Mouse (Mus musculus): ENCODE measurements around the gene Slc12a6. TPM values are rescaled to one million over a fixed set of nuclear protein-coding genes. Genes with fewer than 3 reads are reported as not detected.

Gene Slc12a6
- polyA plus RNA-seq, 1 experiment from 2014 or later, result 11.9 TPM

DNA sequence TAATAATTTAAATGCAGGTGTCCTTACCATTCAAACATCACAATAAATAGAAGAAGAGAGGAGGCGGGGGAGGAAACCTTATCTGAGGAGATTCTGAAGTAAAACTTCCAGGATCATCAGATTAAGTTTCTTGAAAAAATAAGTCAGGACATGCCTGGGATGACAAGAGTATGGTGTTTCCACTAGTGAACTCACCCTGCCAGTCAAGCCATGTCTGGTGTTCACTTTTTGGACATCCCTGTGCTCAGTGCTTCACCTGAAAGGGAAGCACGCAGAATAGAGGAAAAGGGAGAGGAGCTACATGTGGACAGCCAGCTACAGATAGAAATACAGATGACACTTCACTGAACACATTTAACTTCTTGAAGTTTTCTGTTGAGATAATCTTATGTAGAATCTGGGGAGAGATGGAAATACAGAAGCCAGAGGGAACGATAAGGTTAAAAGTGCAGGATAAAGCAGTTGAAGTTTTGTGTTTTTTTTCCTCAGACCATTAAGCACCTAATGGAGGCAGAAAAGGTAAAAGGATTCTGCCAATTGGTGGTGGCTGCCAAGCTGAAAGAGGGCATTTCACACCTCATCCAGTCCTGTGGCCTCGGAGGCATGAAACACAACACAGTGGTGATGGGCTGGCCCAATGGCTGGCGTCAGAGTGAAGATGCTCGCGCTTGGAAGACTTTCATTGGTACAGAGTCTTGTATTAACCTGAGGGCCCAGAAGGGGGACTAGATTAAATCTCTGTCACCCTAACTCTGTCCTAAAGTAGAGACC is 88.2 kb downstream of the Slc12a6 start:
- DNase-seq (no peak), ATAC-seq (ENCODE audit: insufficient read depth) (no peak)
- peaks cover 49% of the 10 kb centered on the region for H3K36me3 ChIP-seq (ENCODE audit: insufficient read depth)

DNA sequence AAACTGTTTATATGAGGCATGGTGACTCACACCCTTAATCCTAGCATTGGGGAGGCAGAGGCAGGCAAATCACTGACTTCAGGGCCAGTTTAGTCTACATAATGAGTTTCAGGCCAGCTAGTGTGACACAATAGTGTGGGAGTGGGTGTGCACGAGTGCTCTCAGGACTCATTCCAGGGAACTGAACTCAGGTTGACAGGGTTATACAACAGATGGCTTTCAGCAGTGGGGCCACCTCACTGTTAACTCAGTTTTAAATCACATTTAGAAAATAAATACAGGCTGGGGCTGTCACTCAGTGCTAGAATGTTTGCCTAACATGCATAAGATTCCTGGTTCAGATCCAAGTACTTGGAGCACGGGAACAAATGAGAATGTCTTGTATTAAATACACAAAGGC is 94.0 kb downstream of the Slc12a6 start:
- H3K27me3 ChIP-seq (ENCODE audit: insufficient read depth, low read length), result no peaks in the 10 kb centered on the region
- no peaks in the 10 kb centered on the region for H3K4me1 ChIP-seq (ENCODE audit: insufficient read depth)
- no peak overlapping the region for H3K4me2 ChIP-seq
- no peaks in the 10 kb centered on the region for H3K9me3 ChIP-seq (ENCODE audit: low read depth, low read length)
- H3K4me3 ChIP-seq (ENCODE audit: low read depth, low read length), result no peak overlapping the region
- ATAC-seq (ENCODE audit: insufficient read depth) (peak; percentile 66), DNase-seq (peak; percentile 28)
- 50% methylated on average over 2 of the region's 2 CpGs for WGBS
- peaks cover 70% of the 10 kb centered on the region for H3K36me3 ChIP-seq (ENCODE audit: insufficient read depth)
- no peak overlapping the region for H3K27ac ChIP-seq (ENCODE audit: low read depth)
- no peak overlapping the region for H3K9ac ChIP-seq
- TF ChIP-seq CTCF (IDR thresholded peaks at IDR 0.05; ENCODE audit: low read depth), result no peak

More for the DNA sequence above, 88.2 kb downstream of the Slc12a6 start:
- Histone ChIP-seq H3K9ac (no peak overlapping the region), H3K4me2 (no peak overlapping the region), H3K27me3 (ENCODE audit: insufficient read depth, low read length) (no peaks in the 10 kb centered on the region), H3K9me3 (ENCODE audit: low read depth, low read length) (no peaks in the 10 kb centered on the region), H3K27ac (ENCODE audit: low read depth) (no peak overlapping the region), H3K4me1 (ENCODE audit: insufficient read depth) (no peaks in the 10 kb centered on the region), H3K4me3 (ENCODE audit: low read depth, low read length) (no peak overlapping the region)
- no peak for TF ChIP-seq CTCF (IDR thresholded peaks at IDR 0.05; ENCODE audit: low read depth)
- 84% methylated on average over 7 of the region's 7 CpGs for WGBS

DNA sequence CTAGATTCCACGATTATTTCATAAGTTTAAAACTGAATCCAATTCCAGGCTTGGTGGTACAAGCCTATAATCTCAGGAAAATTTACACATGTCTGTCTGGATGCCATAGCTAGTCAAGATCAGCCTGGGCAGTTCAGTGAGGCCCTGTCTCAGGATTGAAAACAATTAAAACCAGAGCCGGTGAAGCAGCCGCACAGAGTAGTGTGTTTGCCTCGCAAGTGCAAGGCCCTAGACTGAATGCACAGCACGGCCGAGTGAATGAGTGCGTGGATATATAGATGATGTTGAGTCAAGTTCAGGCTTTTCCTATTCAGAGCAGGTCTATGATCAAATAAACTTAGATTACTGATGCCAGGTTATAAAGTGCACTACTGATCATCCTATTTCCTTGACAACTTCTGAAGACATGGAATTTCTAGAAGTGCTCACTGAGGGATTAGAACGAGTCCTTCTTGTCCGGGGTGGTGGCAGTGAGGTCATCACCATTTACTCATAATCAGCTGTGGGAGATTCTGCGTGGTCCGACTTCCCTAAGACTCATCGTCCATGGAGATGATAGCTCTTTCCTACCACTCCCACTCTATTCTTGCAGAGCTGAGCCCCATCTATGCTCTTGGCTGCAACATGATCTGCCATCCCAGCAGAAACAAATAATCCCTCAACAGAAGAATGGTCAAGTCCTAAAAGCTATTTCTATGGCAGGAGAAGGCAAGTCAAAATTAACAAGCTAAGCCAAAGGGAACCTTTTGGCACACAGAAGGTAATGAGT is 94.6 kb downstream of the Slc12a6 start:
- ATAC-seq (ENCODE audit: insufficient read depth), result 0 out of 2 replicates have a peak, but pooled peaks have one; percentile 21

DNA sequence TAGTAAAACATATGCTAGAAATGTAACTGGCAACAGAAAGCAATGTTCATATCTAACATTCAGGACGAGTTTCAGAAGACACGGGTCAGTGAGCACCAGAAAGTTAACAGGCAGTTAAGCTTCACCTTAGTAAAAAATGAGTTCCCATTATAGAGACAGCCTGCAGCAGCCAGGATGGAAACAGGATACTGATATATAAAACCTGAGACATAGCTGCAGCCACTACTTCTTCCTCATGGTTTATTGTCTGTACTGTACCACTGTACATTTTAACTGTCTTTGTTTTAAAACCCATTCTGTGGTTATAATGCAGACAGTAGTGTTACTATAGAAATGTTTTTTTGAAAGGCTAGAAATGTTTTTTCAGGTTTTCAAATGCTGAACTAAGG is 95.2 kb downstream of the Slc12a6 start:
- TF ChIP-seq CTCF (IDR thresholded peaks at IDR 0.05; ENCODE audit: low read depth), result no peak
- Histone ChIP-seq H3K4me2 (no peak overlapping the region), H3K36me3 (ENCODE audit: insufficient read depth) (peaks cover 70% of the 10 kb centered on the region), H3K4me3 (ENCODE audit: low read depth, low read length) (no peak overlapping the region), H3K9me3 (ENCODE audit: low read depth, low read length) (no peaks in the 10 kb centered on the region), H3K4me1 (ENCODE audit: insufficient read depth) (no peaks in the 10 kb centered on the region), H3K27me3 (ENCODE audit: insufficient read depth, low read length) (no peaks in the 10 kb centered on the region), H3K9ac (no peak overlapping the region), H3K27ac (ENCODE audit: low read depth) (no peak overlapping the region)
- 87% methylated on average over 2 of the region's 2 CpGs for WGBS
- no peak for DNase-seq
- ATAC-seq (ENCODE audit: insufficient read depth), result no peak

More for the DNA sequence above, 94.6 kb downstream of the Slc12a6 start:
- H3K9me3 ChIP-seq (ENCODE audit: low read depth, low read length), result no peaks in the 10 kb centered on the region
- H3K9ac ChIP-seq, result no peak overlapping the region
- no peaks in the 10 kb centered on the region for H3K4me1 ChIP-seq (ENCODE audit: insufficient read depth)
- no peak for TF ChIP-seq CTCF (IDR thresholded peaks at IDR 0.05; ENCODE audit: low read depth)
- no peak overlapping the region for H3K4me3 ChIP-seq (ENCODE audit: low read depth, low read length)
- DNase-seq, result no peak
- WGBS, result 80% methylated on average over 12 of the region's 12 CpGs
- H3K27ac ChIP-seq (ENCODE audit: low read depth), result no peak overlapping the region
- no peaks in the 10 kb centered on the region for H3K27me3 ChIP-seq (ENCODE audit: insufficient read depth, low read length)
- peaks cover 70% of the 10 kb centered on the region for H3K36me3 ChIP-seq (ENCODE audit: insufficient read depth)
- H3K4me2 ChIP-seq, result no peak overlapping the region

DNA sequence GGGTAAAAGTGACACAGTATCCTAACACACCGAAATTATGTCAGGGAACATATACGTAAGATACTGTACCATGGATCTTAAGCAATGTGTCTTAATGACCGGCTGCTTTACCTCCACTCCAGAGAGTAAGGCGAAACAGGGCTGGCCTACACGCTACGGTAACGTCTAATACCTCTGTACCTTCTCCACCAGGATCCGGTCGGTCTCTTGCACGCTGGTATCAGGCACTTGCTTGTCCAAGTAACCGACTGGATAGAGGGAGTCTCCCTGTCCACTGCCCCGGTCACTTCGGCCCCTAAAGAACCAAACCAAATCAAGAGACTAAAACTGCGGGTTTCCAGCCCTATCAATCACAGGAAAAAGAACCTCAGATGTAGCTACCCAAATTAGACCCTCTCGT is 101.6 kb downstream of the Slc12a6 start:
- Histone ChIP-seq H3K4me2 (peak overlapping the region; percentile 79), H3K27me3 (ENCODE audit: insufficient read depth, low read length) (no peaks in the 10 kb centered on the region), H3K9me3 (ENCODE audit: low read depth, low read length) (no peaks in the 10 kb centered on the region), H3K4me3 (ENCODE audit: low read depth, low read length) (peak overlapping the region; percentile 59), H3K27ac (ENCODE audit: low read depth) (peak overlapping the region; percentile 72), H3K36me3 (ENCODE audit: insufficient read depth) (peaks cover 16% of the 10 kb centered on the region), H3K4me1 (ENCODE audit: insufficient read depth) (no peaks in the 10 kb centered on the region), H3K9ac (peak overlapping the region; percentile 69)
- 0 out of 2 replicates have a peak, but pooled peaks have one; percentile 10 for ATAC-seq (ENCODE audit: insufficient read depth)
- DNase-seq, result no peak
- no peak for TF ChIP-seq CTCF (IDR thresholded peaks at IDR 0.05; ENCODE audit: low read depth)
- 13% methylated on average over 15 of the region's 15 CpGs for WGBS

DNA sequence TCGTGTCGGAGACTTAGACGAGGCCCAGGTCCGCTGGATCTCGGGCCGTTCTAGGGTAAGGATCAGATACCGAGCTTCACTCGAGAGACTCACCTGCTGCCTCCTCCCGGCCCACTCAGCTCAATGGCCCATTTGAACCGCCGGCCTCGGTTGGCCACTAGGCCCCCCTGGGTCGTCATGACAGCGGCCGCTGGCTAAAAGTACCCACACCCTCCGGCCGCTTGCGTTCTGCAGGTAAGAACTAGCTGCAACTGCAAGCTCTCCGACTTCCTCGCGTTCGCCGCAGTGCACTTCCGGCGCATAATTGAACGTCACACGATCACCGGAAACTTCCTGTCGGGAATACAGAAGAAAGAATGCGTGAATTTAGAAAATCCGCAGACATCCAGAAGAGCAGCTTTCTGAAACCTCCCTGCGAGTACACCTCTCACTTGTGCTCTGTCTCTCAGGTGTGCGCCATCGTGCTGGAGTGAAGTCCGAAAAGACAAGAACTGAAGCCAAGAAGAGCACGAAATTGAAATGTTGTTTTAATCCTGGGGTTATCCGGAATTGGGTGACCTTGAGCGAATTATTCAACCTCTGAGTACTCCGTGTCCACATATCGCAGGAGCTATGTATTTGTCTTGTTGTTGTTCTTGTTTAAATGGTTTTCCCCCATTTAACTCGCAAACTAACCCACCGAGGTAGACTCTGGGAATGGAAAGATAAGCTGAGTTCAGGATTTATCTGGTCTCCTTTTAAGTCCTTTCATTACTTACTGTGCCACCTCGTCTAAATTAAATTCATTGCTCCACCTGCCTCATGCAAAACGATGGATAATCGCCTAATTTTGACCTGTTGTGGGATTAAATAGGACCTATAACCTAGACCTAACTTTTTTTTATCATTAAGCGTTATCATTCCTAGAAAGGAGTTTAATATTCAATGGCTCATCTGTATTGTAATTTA is 102.4 kb downstream of the Slc12a6 start, which contains the start of gene Emc4:
Gene Emc4 (minus strand): TSS at position 302 of the 948 bp plus-strand sequence.
- peak; percentile 89 for ATAC-seq (ENCODE audit: insufficient read depth)
- 1% methylated on average over 46 of the region's 46 CpGs for WGBS

More for the DNA sequence above, 102.4 kb downstream of the Slc12a6 start, which contains the start of gene Emc4:
- peak; percentile 98 for DNase-seq
- TF ChIP-seq CTCF (IDR thresholded peaks at IDR 0.05; ENCODE audit: low read depth), result no peak
- peaks cover 11% of the 10 kb centered on the region for H3K36me3 ChIP-seq (ENCODE audit: insufficient read depth)
- peak within 1 kb of the TSS; percentile 79 for H3K4me2 ChIP-seq
- peak within 1 kb of the TSS; percentile 72 for H3K27ac ChIP-seq (ENCODE audit: low read depth)
- no peaks in the 10 kb centered on the region for H3K9me3 ChIP-seq (ENCODE audit: low read depth, low read length)
- H3K4me3 ChIP-seq (ENCODE audit: low read depth, low read length), result peak within 1 kb of the TSS; percentile 59
- no peaks in the 10 kb centered on the region for H3K4me1 ChIP-seq (ENCODE audit: insufficient read depth)
- peak within 1 kb of the TSS; percentile 69 for H3K9ac ChIP-seq
- H3K27me3 ChIP-seq (ENCODE audit: insufficient read depth, low read length), result no peaks in the 10 kb centered on the region
